Mouse (Mus musculus): ENCODE results near the gene Rhbdl3. TPM values are rescaled to one million over a fixed set of nuclear protein-coding genes. Genes with fewer than 3 reads are reported as not detected.
"Not testable (repeated sequence)": the region's sequence is repeated elsewhere in the genome, so short reads cannot be mapped to it uniquely, and the experiment has no call there.

The Rhbdl3 gene
- polyA plus RNA-seq, 1 experiment from 2014 or later = 5.1 TPM

GRCm38 (mm10) chr11:80377712-80378451, 77.2 kb downstream of the Rhbdl3 start, which contains the start of gene 5730455P16Rik:
Gene 5730455P16Rik (minus strand): TSS chr11:80378034.
- H3K9me3 ChIP-seq (replicated peaks; ENCODE audit: control insufficient read depth, low read length, poor library complexity, severe bottlenecking) = no peaks in the 10 kb centered on the region
- peak within 1 kb of the TSS; percentile 100 for H3K9ac ChIP-seq (ENCODE audit: low read depth, low read length)
- H3K27ac ChIP-seq (ENCODE audit: low read length) = peak within 1 kb of the TSS; percentile 93
- peak within 1 kb of the TSS; percentile 87 for H3K4me3 ChIP-seq (ENCODE audit: low read depth, low read length)
- peak within 1 kb of the TSS; percentile 71 for H3K4me2 ChIP-seq (ENCODE audit: low read length)
- H3K27me3 ChIP-seq (ENCODE audit: control insufficient read depth, insufficient read depth, low read depth, low read length) = no peaks in the 10 kb centered on the region
- H3K4me1 ChIP-seq (ENCODE audit: control insufficient read depth, insufficient read depth, low read length) = peaks cover 13% of the 10 kb centered on the region
- WGBS = 1% methylated on average over 29 of the region's 43 CpGs
- 0 out of 2 replicates have a peak, but pooled peaks cover 10% of the 10 kb centered on the region for H3K36me3 ChIP-seq (ENCODE audit: control insufficient read depth, insufficient read depth, low read length)
- peak; percentile 83 for ATAC-seq

DNA sequence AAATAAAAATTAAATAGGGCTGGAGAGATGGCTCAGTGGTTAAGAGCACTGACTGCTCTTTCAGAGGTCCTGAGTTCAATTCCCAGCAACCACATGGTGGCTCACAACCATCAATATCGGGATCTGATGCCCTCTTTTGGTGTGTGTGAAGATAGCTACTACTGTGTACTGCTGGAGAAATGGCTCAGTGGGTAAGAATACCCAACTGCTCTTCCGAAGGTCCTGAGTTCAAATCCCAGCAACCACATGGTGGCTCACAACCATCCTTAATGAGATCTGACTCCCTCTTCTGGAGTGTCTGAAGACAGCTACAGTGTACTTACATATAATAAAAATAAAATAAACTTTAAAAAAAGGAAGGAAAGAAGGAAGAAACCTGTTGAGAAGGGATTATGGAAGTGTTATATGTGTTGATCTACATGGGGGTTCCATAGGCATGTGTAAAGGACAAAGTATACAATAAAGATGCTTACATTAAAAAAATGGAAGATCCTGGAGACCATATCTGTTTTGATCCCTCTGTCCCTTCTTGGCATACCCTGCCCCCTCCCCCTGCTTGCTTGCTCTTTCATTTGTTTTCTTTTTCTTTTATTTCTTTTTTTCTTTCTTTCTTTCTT, 77.8 kb downstream of the Rhbdl3 start:
- not testable (repeated sequence) for H3K9me3 ChIP-seq (replicated peaks; ENCODE audit: control insufficient read depth, low read length, poor library complexity, severe bottlenecking); H3K36me3 ChIP-seq (ENCODE audit: control insufficient read depth, insufficient read depth, low read length); ATAC-seq; H3K27me3 ChIP-seq (ENCODE audit: control insufficient read depth, insufficient read depth, low read depth, low read length)
- Histone ChIP-seq H3K4me3 (ENCODE audit: low read depth, low read length) (peak overlapping the region; percentile 87; the same call in 1 of the 2 replicates), H3K4me2 (ENCODE audit: low read length) (peak overlapping the region; percentile 71), H3K4me1 (ENCODE audit: control insufficient read depth, insufficient read depth, low read length) (peaks cover 13% of the 10 kb centered on the region), H3K27ac (ENCODE audit: low read length) (peak overlapping the region; percentile 93), H3K9ac (ENCODE audit: low read depth, low read length) (peak overlapping the region; percentile 100)
- 58% methylated on average over 2 of the region's 2 CpGs for WGBS

DNA sequence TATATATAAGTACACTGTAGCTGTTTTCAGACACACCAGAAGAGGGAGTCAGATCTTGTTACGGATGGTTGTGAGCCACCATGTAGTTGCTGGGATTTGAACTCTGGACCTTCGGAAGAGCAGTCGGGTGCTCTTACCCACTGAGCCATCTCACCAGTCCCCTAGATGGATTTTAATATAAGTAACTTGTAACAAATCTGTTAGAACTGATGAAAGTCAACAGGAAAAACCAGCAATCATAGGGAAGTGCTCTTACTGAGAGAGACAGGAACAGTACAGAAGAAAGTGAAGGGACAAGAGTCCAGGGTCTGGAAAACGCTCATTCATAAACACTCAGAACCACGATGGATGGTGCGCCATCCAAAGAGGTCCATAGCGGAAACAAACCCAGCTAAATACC, 78.5 kb downstream of the Rhbdl3 start:
- H3K4me3 ChIP-seq (ENCODE audit: low read depth, low read length); H3K27me3 ChIP-seq (ENCODE audit: control insufficient read depth, insufficient read depth, low read depth, low read length); ATAC-seq; H3K27ac ChIP-seq (ENCODE audit: low read length); H3K4me2 ChIP-seq (ENCODE audit: low read length); H3K9me3 ChIP-seq (replicated peaks; ENCODE audit: control insufficient read depth, low read length, poor library complexity, severe bottlenecking); H3K36me3 ChIP-seq (ENCODE audit: control insufficient read depth, insufficient read depth, low read length); H3K9ac ChIP-seq (ENCODE audit: low read depth, low read length): not testable (repeated sequence)
- peaks cover 13% of the 10 kb centered on the region for H3K4me1 ChIP-seq (ENCODE audit: control insufficient read depth, insufficient read depth, low read length)
- WGBS = 93% methylated on average over 7 of the region's 7 CpGs

GRCm38 (mm10) chr11:80382626-80383018, 81.9 kb downstream of the Rhbdl3 start:
- Histone ChIP-seq H3K36me3 (ENCODE audit: control insufficient read depth, insufficient read depth, low read length) (peaks cover 3% of the 10 kb centered on the region; the same call in 1 of the 2 replicates), H3K27ac (ENCODE audit: low read length) (peak overlapping the region; percentile 90), H3K9ac (ENCODE audit: low read depth, low read length) (peak overlapping the region; percentile 78), H3K9me3 (replicated peaks; ENCODE audit: control insufficient read depth, low read length, poor library complexity, severe bottlenecking) (no peaks in the 10 kb centered on the region), H3K4me1 (ENCODE audit: control insufficient read depth, insufficient read depth, low read length) (peaks cover 29% of the 10 kb centered on the region), H3K4me2 (ENCODE audit: low read length) (peak overlapping the region; percentile 77), H3K27me3 (ENCODE audit: control insufficient read depth, insufficient read depth, low read depth, low read length) (no peaks in the 10 kb centered on the region), H3K4me3 (ENCODE audit: low read depth, low read length) (peak overlapping the region; percentile 96)
- WGBS = 7% methylated on average over 12 of the region's 12 CpGs
- ATAC-seq = peak; percentile 17; the same call in 1 of the 2 replicates

- H3K27me3 ChIP-seq (ENCODE audit: control insufficient read depth, insufficient read depth, low read depth, low read length) = no peaks in the 10 kb centered on the region
- H3K27ac ChIP-seq (ENCODE audit: low read length) = peak within 1 kb of the TSS; percentile 90
- peaks cover 29% of the 10 kb centered on the region for H3K4me1 ChIP-seq (ENCODE audit: control insufficient read depth, insufficient read depth, low read length)
- WGBS = under 1% methylated on average over 33 of the region's 33 CpGs
- no peaks in the 10 kb centered on the region for H3K9me3 ChIP-seq (replicated peaks; ENCODE audit: control insufficient read depth, low read length, poor library complexity, severe bottlenecking)
- peak; percentile 96 for ATAC-seq
- peak within 1 kb of the TSS; percentile 97 for H3K9ac ChIP-seq (ENCODE audit: low read depth, low read length)
- H3K36me3 ChIP-seq (ENCODE audit: control insufficient read depth, insufficient read depth, low read length) = peaks cover 6% of the 10 kb centered on the region; the same call in 1 of the 2 replicates
- peak within 1 kb of the TSS; percentile 77 for H3K4me2 ChIP-seq (ENCODE audit: low read length)
- peak within 1 kb of the TSS; percentile 96 for H3K4me3 ChIP-seq (ENCODE audit: low read depth, low read length)
Measured at GRCm38 (mm10) chr11:80383019-80383625, 82.4 kb downstream of the Rhbdl3 start, which contains the start of gene Zfp207. Gene Zfp207 (plus strand): TSS chr11:80383279.

- Histone ChIP-seq H3K4me1 (ENCODE audit: control insufficient read depth, insufficient read depth, low read length) (peaks cover 29% of the 10 kb centered on the region), H3K9ac (ENCODE audit: low read depth, low read length) (peak overlapping the region; percentile 97), H3K36me3 (ENCODE audit: control insufficient read depth, insufficient read depth, low read length) (peaks cover 6% of the 10 kb centered on the region; the same call in 1 of the 2 replicates), H3K27me3 (ENCODE audit: control insufficient read depth, insufficient read depth, low read depth, low read length) (no peaks in the 10 kb centered on the region), H3K9me3 (replicated peaks; ENCODE audit: control insufficient read depth, low read length, poor library complexity, severe bottlenecking) (no peaks in the 10 kb centered on the region), H3K4me3 (ENCODE audit: low read depth, low read length) (peak overlapping the region; percentile 96), H3K4me2 (ENCODE audit: low read length) (peak overlapping the region; percentile 4; the same call in 1 of the 2 replicates), H3K27ac (ENCODE audit: low read length) (peak overlapping the region; percentile 90)
- 0% methylated on average over 20 of the region's 20 CpGs for WGBS
- ATAC-seq = peak; percentile 30
Measured at GRCm38 (mm10) chr11:80383626-80384046, 82.9 kb downstream of the Rhbdl3 start.

GRCm38 (mm10) chr11:80384461-80384860, 83.7 kb downstream of the Rhbdl3 start:
- no peak for ATAC-seq
- H3K9me3 ChIP-seq (replicated peaks; ENCODE audit: control insufficient read depth, low read length, poor library complexity, severe bottlenecking) = no peaks in the 10 kb centered on the region
- H3K27ac ChIP-seq (ENCODE audit: low read length) = no peak overlapping the region
- peaks cover 9% of the 10 kb centered on the region for H3K36me3 ChIP-seq (ENCODE audit: control insufficient read depth, insufficient read depth, low read length)
- H3K27me3 ChIP-seq (ENCODE audit: control insufficient read depth, insufficient read depth, low read depth, low read length) = no peaks in the 10 kb centered on the region
- peak overlapping the region; percentile 63 for H3K4me2 ChIP-seq (ENCODE audit: low read length)
- H3K9ac ChIP-seq (ENCODE audit: low read depth, low read length) = peak overlapping the region; percentile 58
- peak overlapping the region; percentile 96 for H3K4me3 ChIP-seq (ENCODE audit: low read depth, low read length)
- peaks cover 29% of the 10 kb centered on the region for H3K4me1 ChIP-seq (ENCODE audit: control insufficient read depth, insufficient read depth, low read length)

GRCm38 (mm10) chr11:80385055-80385454, 84.3 kb downstream of the Rhbdl3 start:
- ATAC-seq = no peak
- H3K9me3 ChIP-seq (replicated peaks; ENCODE audit: control insufficient read depth, low read length, poor library complexity, severe bottlenecking) = no peaks in the 10 kb centered on the region
- H3K4me3 ChIP-seq (ENCODE audit: low read depth, low read length) = peak overlapping the region; percentile 96
- no peak overlapping the region for H3K27ac ChIP-seq (ENCODE audit: low read length)
- H3K9ac ChIP-seq (ENCODE audit: low read depth, low read length) = peak overlapping the region; percentile 58
- peak overlapping the region; percentile 63 for H3K4me2 ChIP-seq (ENCODE audit: low read length)
- peaks cover 29% of the 10 kb centered on the region for H3K4me1 ChIP-seq (ENCODE audit: control insufficient read depth, insufficient read depth, low read length)
- H3K27me3 ChIP-seq (ENCODE audit: control insufficient read depth, insufficient read depth, low read depth, low read length) = no peaks in the 10 kb centered on the region
- peaks cover 9% of the 10 kb centered on the region for H3K36me3 ChIP-seq (ENCODE audit: control insufficient read depth, insufficient read depth, low read length)
- 47% methylated on average over 4 of the region's 4 CpGs for WGBS

All from midbrain, embryonic 16.5 days (tissue).